Mouse (Mus musculus): ENCODE measurements around the gene Ptgr2. TPM values are rescaled to one million over a fixed set of nuclear protein-coding genes. Genes with fewer than 3 reads are reported as not detected.

Ptgr2 gene
- polyA plus RNA-seq, 1 experiment from 2014 or later = 15.3 TPM

Other genes with a start within 250 kb of the Ptgr2 start
- 0.15 and 0.33 TPM in 2 replicates for gene Acot4, start 246.9 kb upstream of the Ptgr2 start, polyA plus RNA-seq (2016; fragmentation: Nextera tagmentation; extraction: Ambion mirVana)
- not detected in 2 replicates for gene Gm49366, start 246.3 kb upstream of the Ptgr2 start, polyA plus RNA-seq (2016; fragmentation: Nextera tagmentation; extraction: Ambion mirVana)
- gene Acot3, start 233.1 kb upstream of the Ptgr2 start, polyA plus RNA-seq (2016; fragmentation: Nextera tagmentation; extraction: Ambion mirVana) = 0.32 and 0.33 TPM in 2 replicates
- gene Acot5, start 215.9 kb upstream of the Ptgr2 start, polyA plus RNA-seq (2016; fragmentation: Nextera tagmentation; extraction: Ambion mirVana) = not detected in 2 replicates
- gene Acot6, start 184.6 kb upstream of the Ptgr2 start, polyA plus RNA-seq (2016; fragmentation: Nextera tagmentation; extraction: Ambion mirVana) = 0.97 and 1.0 TPM in 2 replicates
- gene Dnal1, start 170.9 kb upstream of the Ptgr2 start, polyA plus RNA-seq (2016; fragmentation: Nextera tagmentation; extraction: Ambion mirVana) = 6.8 and 7.8 TPM in 2 replicates
- 2.8 and 3.4 TPM in 2 replicates for gene Pnma1, start 136.7 kb upstream of the Ptgr2 start, polyA plus RNA-seq (2016; fragmentation: Nextera tagmentation; extraction: Ambion mirVana)
- gene Elmsan1, start 66.4 kb upstream of the Ptgr2 start, polyA plus RNA-seq (2016; fragmentation: Nextera tagmentation; extraction: Ambion mirVana) = 6.8 and 7.8 TPM in 2 replicates
- gene Zfp410, start 31.6 kb downstream of the Ptgr2 start, polyA plus RNA-seq (2016; fragmentation: Nextera tagmentation; extraction: Ambion mirVana) = 114 and 117 TPM in 2 replicates
- 39.5 and 40.5 TPM in 2 replicates for gene Coq6, start 76.4 kb downstream of the Ptgr2 start, polyA plus RNA-seq (2016; fragmentation: Nextera tagmentation; extraction: Ambion mirVana)
- 11.6 and 12.0 TPM in 2 replicates for gene Fam161b, start 76.6 kb downstream of the Ptgr2 start, polyA plus RNA-seq (2016; fragmentation: Nextera tagmentation; extraction: Ambion mirVana)
- 11.0 and 13.8 TPM in 2 replicates for gene Entpd5, start 123.8 kb downstream of the Ptgr2 start, polyA plus RNA-seq (2016; fragmentation: Nextera tagmentation; extraction: Ambion mirVana)
- gene Bbof1, start 123.8 kb downstream of the Ptgr2 start, polyA plus RNA-seq (2016; fragmentation: Nextera tagmentation; extraction: Ambion mirVana) = 2.1 and 3.3 TPM in 2 replicates
- 28.7 and 29.9 TPM in 2 replicates for gene Rnf113a2, start 132.0 kb downstream of the Ptgr2 start, polyA plus RNA-seq (2016; fragmentation: Nextera tagmentation; extraction: Ambion mirVana)
- gene Aldh6a1, start 165.8 kb downstream of the Ptgr2 start, polyA plus RNA-seq (2016; fragmentation: Nextera tagmentation; extraction: Ambion mirVana) = 26.6 and 26.8 TPM in 2 replicates
- gene Lin52, start 166.2 kb downstream of the Ptgr2 start, polyA plus RNA-seq (2016; fragmentation: Nextera tagmentation; extraction: Ambion mirVana) = 37.5 and 39.2 TPM in 2 replicates

Measured in forebrain, embryonic 12.5 days (tissue).